Mouse (Mus musculus): ENCODE measurements around the gene Disp1. TPM values are rescaled to one million over a fixed set of nuclear protein-coding genes. Genes with fewer than 3 reads are reported as not detected.
A peak's percentile ranks its signal among the peaks of the same experiment; 100 is the strongest.

Gene Disp1
- polyA plus RNA-seq, 1 experiment from 2014 or later: 8.0 TPM

DNA sequence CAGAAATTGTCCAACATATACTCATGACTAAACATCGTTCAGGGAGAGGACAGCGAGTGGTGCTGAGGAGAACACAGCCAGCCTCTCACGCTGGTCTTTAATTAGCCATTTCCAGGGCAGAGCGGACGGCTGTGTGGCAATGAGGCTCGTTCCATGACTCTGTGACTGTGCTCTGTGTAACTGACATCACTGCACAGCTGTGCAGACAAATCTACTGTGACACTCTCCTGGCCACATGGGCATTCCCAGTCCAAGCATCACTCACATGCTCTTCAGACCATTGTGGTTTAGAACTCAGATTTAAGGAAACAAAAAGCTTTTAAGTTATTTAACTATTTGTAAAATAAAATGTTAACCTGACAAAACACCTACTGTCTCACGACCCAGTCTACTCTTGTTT is 62.1 kb downstream of the Disp1 start:
- no peak overlapping the region for H3K4me3 ChIP-seq (ENCODE audit: low read length)
- no peaks in the 10 kb centered on the region for H3K36me3 ChIP-seq (ENCODE audit: control insufficient read depth, insufficient read depth, low read length)
- ATAC-seq: no peak
- H3K4me2 ChIP-seq (ENCODE audit: low read depth, low read length): no peak overlapping the region
- H3K9ac ChIP-seq (ENCODE audit: low read depth, low read length): no peak overlapping the region
- no peaks in the 10 kb centered on the region for H3K27me3 ChIP-seq (replicated peaks; ENCODE audit: control insufficient read depth, insufficient read depth, low read length)
- 0 out of 2 replicates have a peak, but pooled peaks cover 1% of the 10 kb centered on the region for H3K4me1 ChIP-seq (ENCODE audit: control insufficient read depth, insufficient read depth, low read length)
- H3K27ac ChIP-seq (ENCODE audit: low read length): no peak overlapping the region
- 0 out of 2 replicates have a peak, but pooled peaks cover 6% of the 10 kb centered on the region for H3K9me3 ChIP-seq (ENCODE audit: control insufficient read depth, low read length)
- 74% methylated on average over 7 of the region's 7 CpGs for WGBS

DNA sequence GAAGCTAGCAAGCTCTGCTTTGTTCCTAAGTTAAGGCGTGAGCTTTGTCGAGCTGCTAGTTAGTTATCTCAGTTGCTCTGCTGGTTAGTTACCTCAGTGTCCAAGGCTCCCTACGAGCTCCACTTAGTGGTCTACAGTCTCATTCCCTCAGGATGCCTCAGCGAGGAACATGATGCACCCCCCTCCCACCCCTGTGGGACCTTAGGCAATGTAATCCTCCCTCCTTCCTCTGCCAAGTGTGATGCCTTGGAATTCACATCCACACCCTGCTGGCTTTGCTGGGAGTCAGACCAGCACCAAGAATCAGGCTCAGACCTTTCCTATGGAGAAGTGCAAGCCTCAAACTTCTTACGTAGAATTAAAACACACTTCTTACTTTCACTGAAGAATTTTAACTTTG is 65.7 kb downstream of the Disp1 start:
- Histone ChIP-seq H3K4me2 (ENCODE audit: low read depth, low read length) (no peak overlapping the region), H3K27ac (ENCODE audit: low read length) (no peak overlapping the region), H3K4me1 (ENCODE audit: control insufficient read depth, insufficient read depth, low read length) (peaks cover 14% of the 10 kb centered on the region), H3K36me3 (ENCODE audit: control insufficient read depth, insufficient read depth, low read length) (no peaks in the 10 kb centered on the region), H3K4me3 (ENCODE audit: low read length) (no peak overlapping the region), H3K9ac (ENCODE audit: low read depth, low read length) (no peak overlapping the region), H3K27me3 (replicated peaks; ENCODE audit: control insufficient read depth, insufficient read depth, low read length) (no peaks in the 10 kb centered on the region), H3K9me3 (ENCODE audit: control insufficient read depth, low read length) (0 out of 2 replicates have a peak, but pooled peaks cover 6% of the 10 kb centered on the region)
- no peak for ATAC-seq
- 71% methylated on average over 5 of the region's 5 CpGs for WGBS

DNA sequence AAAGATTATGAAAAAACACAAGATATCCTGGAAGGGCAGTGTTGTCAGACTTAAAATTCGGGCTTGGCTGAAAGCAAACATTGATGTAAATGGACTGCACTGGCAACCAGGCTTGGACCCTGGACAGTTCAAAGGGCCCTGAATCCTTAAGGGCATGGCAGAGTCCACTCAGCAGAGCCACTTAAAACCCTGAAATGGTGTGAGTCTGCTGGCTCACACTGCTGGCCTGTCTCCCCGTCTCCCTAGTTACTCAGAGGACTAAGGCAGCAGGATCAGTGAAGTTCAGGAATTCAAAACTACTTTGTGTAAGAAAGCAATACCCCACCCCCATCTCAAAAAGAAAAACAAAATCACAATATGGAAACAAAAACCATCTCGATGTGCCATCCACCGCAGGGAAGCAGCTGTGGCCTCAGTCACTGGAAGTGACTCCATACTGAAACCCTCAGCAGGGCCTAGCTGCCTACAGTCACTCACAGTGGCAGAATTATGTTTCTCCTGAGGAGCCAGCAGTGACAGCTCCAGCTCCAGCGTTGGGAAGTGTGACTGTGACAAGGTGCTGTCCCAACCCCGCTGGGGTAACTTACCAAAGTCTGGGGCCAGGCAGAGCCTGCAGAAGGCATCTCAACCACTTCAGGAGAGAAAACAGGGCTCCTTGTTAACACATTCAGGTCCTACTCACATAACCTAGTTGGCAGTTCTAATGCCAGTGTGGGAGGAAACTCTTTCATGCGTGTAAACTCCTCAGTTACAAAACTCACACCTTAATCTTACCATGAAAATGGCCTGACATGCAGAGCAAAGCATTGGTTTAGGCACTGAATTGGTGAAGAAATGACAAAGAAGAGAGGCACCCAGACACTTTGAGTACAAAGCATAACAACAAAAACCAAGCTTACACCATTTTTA is 66.8 kb downstream of the Disp1 start:
- ATAC-seq: no peak
- no peak overlapping the region for H3K9ac ChIP-seq (ENCODE audit: low read depth, low read length)
- 55% methylated on average over 7 of the region's 7 CpGs for WGBS
- no peaks in the 10 kb centered on the region for H3K27me3 ChIP-seq (replicated peaks; ENCODE audit: control insufficient read depth, insufficient read depth, low read length)
- H3K9me3 ChIP-seq (ENCODE audit: control insufficient read depth, low read length): 0 out of 2 replicates have a peak, but pooled peaks cover 6% of the 10 kb centered on the region
- H3K4me3 ChIP-seq (ENCODE audit: low read length): no peak overlapping the region
- no peak overlapping the region for H3K4me2 ChIP-seq (ENCODE audit: low read depth, low read length)
- peaks cover 20% of the 10 kb centered on the region for H3K4me1 ChIP-seq (ENCODE audit: control insufficient read depth, insufficient read depth, low read length)
- H3K36me3 ChIP-seq (ENCODE audit: control insufficient read depth, insufficient read depth, low read length): no peaks in the 10 kb centered on the region
- no peak overlapping the region for H3K27ac ChIP-seq (ENCODE audit: low read length)

DNA sequence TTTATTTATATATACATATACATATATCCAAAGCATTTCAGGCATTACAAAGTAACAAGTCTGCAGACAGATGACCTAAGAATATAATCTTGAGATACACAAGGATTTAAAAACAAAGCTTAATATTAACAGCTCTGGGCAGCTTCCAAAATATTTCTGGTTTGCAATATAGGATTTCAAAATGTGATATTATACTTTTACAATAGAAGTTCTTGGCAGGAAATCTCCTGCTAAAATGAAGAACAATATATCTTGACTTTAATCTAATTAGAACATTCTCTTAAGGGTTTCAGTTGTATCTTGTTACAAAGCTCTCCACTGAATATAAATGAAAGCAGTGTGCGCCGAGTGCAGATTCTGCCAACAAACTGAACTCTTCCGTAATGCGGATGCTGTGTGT is 68.0 kb downstream of the Disp1 start:
- no peak overlapping the region for H3K9ac ChIP-seq (ENCODE audit: low read depth, low read length)
- WGBS: 92% methylated on average over 4 of the region's 4 CpGs
- H3K36me3 ChIP-seq (ENCODE audit: control insufficient read depth, insufficient read depth, low read length): no peaks in the 10 kb centered on the region
- H3K4me3 ChIP-seq (ENCODE audit: low read length): no peak overlapping the region
- ATAC-seq: no peak
- H3K27me3 ChIP-seq (replicated peaks; ENCODE audit: control insufficient read depth, insufficient read depth, low read length): no peaks in the 10 kb centered on the region
- H3K4me1 ChIP-seq (ENCODE audit: control insufficient read depth, insufficient read depth, low read length): peaks cover 20% of the 10 kb centered on the region
- 0 out of 2 replicates have a peak, but pooled peaks cover 6% of the 10 kb centered on the region for H3K9me3 ChIP-seq (ENCODE audit: control insufficient read depth, low read length)
- no peak overlapping the region for H3K27ac ChIP-seq (ENCODE audit: low read length)
- no peak overlapping the region for H3K4me2 ChIP-seq (ENCODE audit: low read depth, low read length)

DNA sequence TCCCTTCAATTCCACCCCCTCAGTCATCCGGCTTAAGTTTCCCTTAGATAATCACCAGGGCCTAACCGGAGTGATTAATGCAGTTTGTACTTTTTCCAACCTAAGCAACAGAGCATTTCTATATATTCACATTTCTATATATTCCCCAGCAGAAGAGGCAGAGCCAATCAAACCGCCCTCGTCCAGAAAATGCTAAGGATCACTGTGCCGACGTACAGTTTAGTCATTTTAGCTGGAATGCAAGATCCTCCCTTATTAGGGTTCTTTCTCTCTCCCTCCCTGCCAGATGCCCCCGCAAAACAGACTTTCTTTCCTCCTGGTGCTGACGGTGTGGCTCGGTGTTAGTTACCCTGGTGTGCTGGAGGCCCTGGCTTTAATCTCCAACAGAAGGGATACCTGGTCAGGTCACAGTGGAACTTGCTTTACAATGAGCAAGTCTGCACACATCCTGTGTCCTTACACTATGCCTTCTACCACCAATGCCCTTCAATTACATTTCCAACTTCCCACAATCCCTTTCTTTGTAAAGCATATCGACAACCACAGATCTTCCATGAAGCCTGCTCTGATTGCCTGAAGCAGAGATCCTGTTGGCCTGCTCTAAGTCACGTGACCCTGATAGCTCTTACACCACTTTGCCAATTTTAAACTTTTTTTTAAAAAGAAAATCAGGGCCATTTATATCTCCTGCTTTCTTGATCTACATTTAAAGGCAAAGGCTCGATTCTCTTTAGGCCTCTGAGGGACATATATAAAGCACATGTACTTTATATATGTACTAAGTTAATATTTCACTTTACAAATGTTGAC is 69.6 kb downstream of the Disp1 start:
- no peak overlapping the region for H3K27ac ChIP-seq (ENCODE audit: low read length)

DNA sequence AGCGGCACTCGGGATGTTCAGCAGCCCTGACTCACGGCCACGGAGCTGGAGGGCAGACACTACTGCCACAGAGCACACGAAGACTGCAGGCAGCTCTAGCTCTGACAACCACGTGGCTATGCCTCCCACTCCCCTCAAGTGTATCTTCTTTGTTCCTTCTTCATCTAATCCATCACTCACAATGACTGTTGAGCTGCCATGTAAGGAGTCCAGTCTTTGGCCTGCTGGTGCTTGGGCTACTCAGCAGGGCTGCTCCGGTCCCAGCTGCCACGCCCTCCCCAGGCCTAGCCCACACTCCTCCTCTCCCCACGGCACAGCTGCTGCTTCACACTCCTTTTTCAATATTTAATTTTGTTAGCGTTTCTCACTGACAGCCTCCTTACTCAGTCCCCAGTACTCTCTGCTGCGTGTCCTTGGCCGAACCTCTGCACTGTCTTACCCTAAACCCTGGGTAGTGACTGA is 70.9 kb downstream of the Disp1 start:
- 0 out of 2 replicates have a peak, but pooled peaks have one; percentile 18 for ATAC-seq
- no peaks in the 10 kb centered on the region for H3K27me3 ChIP-seq (replicated peaks; ENCODE audit: control insufficient read depth, insufficient read depth, low read length)
- WGBS: 40% methylated on average over 12 of the region's 12 CpGs
- H3K9me3 ChIP-seq (ENCODE audit: control insufficient read depth, low read length): no peaks in the 10 kb centered on the region
- no peak overlapping the region for H3K27ac ChIP-seq (ENCODE audit: low read length)
- H3K4me1 ChIP-seq (ENCODE audit: control insufficient read depth, insufficient read depth, low read length): peaks cover 35% of the 10 kb centered on the region
- H3K9ac ChIP-seq (ENCODE audit: low read depth, low read length): no peak overlapping the region
- H3K4me2 ChIP-seq (ENCODE audit: low read depth, low read length): no peak overlapping the region
- no peaks in the 10 kb centered on the region for H3K36me3 ChIP-seq (ENCODE audit: control insufficient read depth, insufficient read depth, low read length)
- H3K4me3 ChIP-seq (ENCODE audit: low read length): no peak overlapping the region

More for the DNA sequence above, 69.6 kb downstream of the Disp1 start:
- Histone ChIP-seq H3K4me2 (ENCODE audit: low read depth, low read length) (no peak overlapping the region), H3K9ac (ENCODE audit: low read depth, low read length) (no peak overlapping the region), H3K4me3 (ENCODE audit: low read length) (no peak overlapping the region), H3K36me3 (ENCODE audit: control insufficient read depth, insufficient read depth, low read length) (no peaks in the 10 kb centered on the region), H3K4me1 (ENCODE audit: control insufficient read depth, insufficient read depth, low read length) (peaks cover 30% of the 10 kb centered on the region), H3K27me3 (replicated peaks; ENCODE audit: control insufficient read depth, insufficient read depth, low read length) (no peaks in the 10 kb centered on the region), H3K9me3 (ENCODE audit: control insufficient read depth, low read length) (no peaks in the 10 kb centered on the region)
- ATAC-seq: no peak
- 62% methylated on average over 12 of the region's 12 CpGs for WGBS

DNA sequence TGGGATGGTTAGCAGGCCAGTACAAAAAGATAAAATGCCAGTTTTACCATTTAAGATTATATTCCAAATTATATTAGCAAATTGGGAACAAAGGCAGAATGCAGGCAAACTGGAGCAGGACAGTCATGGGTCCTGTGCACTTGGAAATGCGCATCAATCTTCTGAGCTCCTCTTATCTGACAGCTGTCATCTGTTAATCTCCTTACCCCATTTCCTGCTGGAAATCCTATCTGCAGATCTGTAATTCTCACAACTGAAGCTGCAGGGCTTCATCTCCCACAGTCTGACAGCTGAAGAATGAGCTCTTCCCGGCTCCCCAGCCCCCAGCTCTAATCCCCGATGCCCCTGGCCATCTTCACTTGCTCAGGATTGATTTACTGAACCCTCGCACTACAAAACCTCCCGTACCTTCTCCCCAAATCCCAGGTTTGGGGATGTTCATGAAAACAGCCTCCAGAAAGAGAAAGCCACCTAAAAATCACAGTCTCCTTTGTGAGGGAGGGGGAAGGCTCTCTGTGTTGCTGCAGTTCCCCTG is 71.7 kb downstream of the Disp1 start:
- peaks cover 35% of the 10 kb centered on the region for H3K4me1 ChIP-seq (ENCODE audit: control insufficient read depth, insufficient read depth, low read length)
- no peak overlapping the region for H3K27ac ChIP-seq (ENCODE audit: low read length)
- H3K9ac ChIP-seq (ENCODE audit: low read depth, low read length): no peak overlapping the region
- H3K9me3 ChIP-seq (ENCODE audit: control insufficient read depth, low read length): no peaks in the 10 kb centered on the region
- ATAC-seq: no peak
- no peak overlapping the region for H3K4me3 ChIP-seq (ENCODE audit: low read length)
- H3K36me3 ChIP-seq (ENCODE audit: control insufficient read depth, insufficient read depth, low read length): no peaks in the 10 kb centered on the region
- no peaks in the 10 kb centered on the region for H3K27me3 ChIP-seq (replicated peaks; ENCODE audit: control insufficient read depth, insufficient read depth, low read length)
- H3K4me2 ChIP-seq (ENCODE audit: low read depth, low read length): no peak overlapping the region
- 62% methylated on average over 5 of the region's 5 CpGs for WGBS

DNA sequence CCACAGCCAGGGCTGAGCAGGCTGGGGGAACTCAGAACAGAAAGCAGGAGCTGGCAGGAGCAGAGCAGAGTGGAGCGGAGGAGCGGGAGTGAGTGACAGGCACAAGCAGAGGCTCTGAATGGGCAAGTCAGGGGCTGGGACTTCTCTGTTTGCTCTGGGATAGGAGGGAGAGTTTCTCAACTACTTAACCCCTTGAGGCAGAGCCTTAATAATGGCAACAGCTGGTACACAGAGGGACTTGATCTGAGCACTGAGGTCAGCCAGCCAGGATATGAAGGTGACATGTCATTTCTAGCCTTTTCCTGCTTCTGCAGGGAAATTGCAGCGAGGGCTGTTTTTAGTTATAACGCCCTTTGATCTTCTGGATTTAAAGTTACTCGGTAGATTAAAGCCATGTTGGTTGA is 73.9 kb downstream of the Disp1 start:
- Histone ChIP-seq H3K9ac (ENCODE audit: low read depth, low read length) (no peak overlapping the region), H3K4me3 (ENCODE audit: low read length) (no peak overlapping the region)

DNA sequence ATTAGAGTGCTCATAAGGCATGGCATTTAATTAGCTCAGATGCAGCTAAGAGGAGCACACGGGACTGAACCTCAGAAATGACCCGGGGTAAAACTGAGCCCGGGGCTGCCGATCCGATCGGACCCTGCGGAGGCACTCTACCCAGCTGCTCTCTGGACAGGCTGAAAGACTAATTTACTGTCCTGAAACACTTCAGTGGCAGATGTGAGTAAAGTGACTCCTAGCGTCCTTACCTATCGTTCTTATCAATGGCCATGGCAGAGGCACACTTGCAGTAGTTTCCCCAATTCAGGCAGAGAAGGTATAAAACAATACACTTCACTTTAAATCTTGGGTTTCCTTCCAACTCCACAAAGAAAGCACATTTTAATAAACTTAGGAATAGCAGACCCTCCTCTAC is 74.5 kb downstream of the Disp1 start:
- 22% methylated on average over 9 of the region's 9 CpGs for WGBS
- no peak overlapping the region for H3K27ac ChIP-seq (ENCODE audit: low read length)
- peaks cover 31% of the 10 kb centered on the region for H3K4me1 ChIP-seq (ENCODE audit: control insufficient read depth, insufficient read depth, low read length)
- no peaks in the 10 kb centered on the region for H3K27me3 ChIP-seq (replicated peaks; ENCODE audit: control insufficient read depth, insufficient read depth, low read length)
- H3K9ac ChIP-seq (ENCODE audit: low read depth, low read length): no peak overlapping the region
- no peaks in the 10 kb centered on the region for H3K36me3 ChIP-seq (ENCODE audit: control insufficient read depth, insufficient read depth, low read length)
- ATAC-seq: no peak
- H3K4me2 ChIP-seq (ENCODE audit: low read depth, low read length): no peak overlapping the region
- H3K9me3 ChIP-seq (ENCODE audit: control insufficient read depth, low read length): no peaks in the 10 kb centered on the region
- peak overlapping the region; percentile 23; the same call in 1 of the 2 replicates for H3K4me3 ChIP-seq (ENCODE audit: low read length)

More for the DNA sequence above, 73.9 kb downstream of the Disp1 start:
- peak; percentile 95 for ATAC-seq
- Histone ChIP-seq H3K4me1 (ENCODE audit: control insufficient read depth, insufficient read depth, low read length) (peaks cover 35% of the 10 kb centered on the region), H3K27me3 (replicated peaks; ENCODE audit: control insufficient read depth, insufficient read depth, low read length) (no peaks in the 10 kb centered on the region), H3K36me3 (ENCODE audit: control insufficient read depth, insufficient read depth, low read length) (no peaks in the 10 kb centered on the region), H3K9me3 (ENCODE audit: control insufficient read depth, low read length) (no peaks in the 10 kb centered on the region), H3K4me2 (ENCODE audit: low read depth, low read length) (peak overlapping the region; percentile 17; the same call in 1 of the 2 replicates), H3K27ac (ENCODE audit: low read length) (0 out of 2 replicates have a peak overlapping the region, but pooled peaks have one; percentile 4)
- 14% methylated on average over 5 of the region's 5 CpGs for WGBS
